17 mouse cellular contexts compared by ENCODE assay signal in genomic region chr8:40084129-40084528, GRCm38 (mm10).
"Had no signal": no experiment of that assay in that cellular context is flagged by ENCODE, and none has a peak within 500 bp of the region (broad histone marks: within the 10 kb centered on the region; RNA-seq: fewer than 3 reads in every experiment).

No protein-coding gene starts in this region.

- H3K4me2 ChIP-seq: liver, embryonic 15.5 days; lung, embryonic 15.5 days; midbrain, embryonic 11.5 days; midbrain, embryonic 13.5 days; midbrain, embryonic 15.5 days; neural tube, embryonic 12.5 days; stomach, embryonic 15.5 days had no signal

- DNase-seq: liver, postnatal 0 days; lung, postnatal 10 days; lung, postnatal 36 days; right cerebral cortex, postnatal 14 days; thymus, adult 2 months; thymus, postnatal 25 days; thymus, postnatal 4 days had no signal

- H3K4me1 ChIP-seq: liver, embryonic 15.5 days; lung, embryonic 15.5 days; megakaryocyte, embryonic 14.5 days; midbrain, embryonic 13.5 days; midbrain, embryonic 15.5 days; neural tube, embryonic 12.5 days; stomach, embryonic 15.5 days had no signal

- H3K9me3 ChIP-seq: liver, embryonic 15.5 days; lung, embryonic 15.5 days; megakaryocyte, embryonic 14.5 days; midbrain, embryonic 13.5 days; midbrain, embryonic 15.5 days; neural tube, embryonic 12.5 days; stomach, embryonic 15.5 days had no signal

- H3K4me3 ChIP-seq: liver, embryonic 15.5 days; lung, embryonic 15.5 days; megakaryocyte, embryonic 14.5 days; midbrain, embryonic 13.5 days; midbrain, embryonic 15.5 days; neural tube, embryonic 12.5 days; stomach, embryonic 15.5 days had no signal

- H3K36me3 ChIP-seq: liver, embryonic 15.5 days; lung, embryonic 15.5 days; midbrain, embryonic 13.5 days; midbrain, embryonic 15.5 days; neural tube, embryonic 12.5 days; stomach, embryonic 15.5 days had no signal

- H3K27me3 ChIP-seq: liver, embryonic 15.5 days; lung, embryonic 15.5 days; megakaryocyte, embryonic 14.5 days; midbrain, embryonic 13.5 days; midbrain, embryonic 15.5 days; neural tube, embryonic 12.5 days; stomach, embryonic 15.5 days had no signal

- H3K27ac ChIP-seq: liver, embryonic 15.5 days; lung, embryonic 15.5 days; macrophage; midbrain, embryonic 13.5 days; midbrain, embryonic 15.5 days; neural tube, embryonic 12.5 days; stomach, embryonic 15.5 days; stomach, postnatal 0 days had no signal

- ATAC-seq: liver, postnatal 0 days; midbrain, embryonic 13.5 days; midbrain, embryonic 15.5 days had no signal

- H3K9ac ChIP-seq: liver, embryonic 15.5 days; liver, postnatal 0 days; lung, embryonic 15.5 days; midbrain, embryonic 13.5 days; midbrain, embryonic 15.5 days; neural tube, embryonic 12.5 days; stomach, embryonic 15.5 days had no signal
